Mouse (Mus musculus): Measurements from ENCODE around the gene Hydin. TPM values are rescaled to one million over a fixed set of nuclear protein-coding genes. Genes with fewer than 3 reads are reported as not detected.
A peak's percentile ranks its signal among the peaks of the same experiment; 100 is the strongest.

Hydin gene
- total and polyA plus RNA-seq, 3 experiments = not detected

- H3K9me3 ChIP-seq (replicated peaks; ENCODE audit: insufficient read depth, low read length) = no peaks in the 10 kb centered on the region
- peaks cover 40% of the 10 kb centered on the region for H3K79me2 ChIP-seq (ENCODE audit: control insufficient read depth, insufficient read depth, low read length, poor library complexity)
- TF ChIP-seq CTCF (IDR thresholded peaks at IDR 0.05 in 2 of 3, conservative IDR thresholded peaks at IDR 0.05 in 1 of 3; ENCODE audit: control insufficient read depth in 1 of 3, insufficient read depth in 1 of 3, low read depth in 2 of 3, low read length in 3 of 3, poor library complexity in 1 of 3, severe bottlenecking in 1 of 3) = no peak
- TF ChIP-seq TBP (IDR thresholded peaks at IDR 0.05; ENCODE audit: low read depth, low read length) = no peak
- no peak for TF ChIP-seq ELF1 (IDR thresholded peaks at IDR 0.05; ENCODE audit: low read depth, low read length)
- TF ChIP-seq ZMIZ1 (IDR thresholded peaks at IDR 0.05; ENCODE audit: low read depth, low read length) = no peak
- no peak for TF ChIP-seq MYB (IDR thresholded peaks at IDR 0.05; ENCODE audit: low read depth, low read length)
- TF ChIP-seq UBTF (IDR thresholded peaks at IDR 0.05; ENCODE audit: borderline replicate concordance, insufficient read depth, low read depth, low read length) = no peak
- no peak for TF ChIP-seq CHD2 (IDR thresholded peaks at IDR 0.05; ENCODE audit: low read length)
- TF ChIP-seq USF2 (IDR thresholded peaks at IDR 0.05; ENCODE audit: borderline replicate concordance in 1 of 2, insufficient read depth in 1 of 2, low read depth in 1 of 2, low read length in 2 of 2) = no peak
- H3K27me3 ChIP-seq (ENCODE audit: control insufficient read depth in 1 of 2, insufficient read depth in 2 of 2, low read length in 2 of 2) = peaks cover 0 to 2% of the 10 kb centered on the region in 2 experiments; a peak in 2 of 4 replicates
- H3K36me3 ChIP-seq (ENCODE audit: control insufficient read depth in 1 of 2, insufficient read depth in 2 of 2, low read length in 2 of 2) = peaks cover 0 to 19% of the 10 kb centered on the region in 2 experiments; a peak in 3 of 4 replicates
- DNase-seq (ENCODE audit: low read depth, low spot score) = no peak
- peak overlapping the region; percentile 50 to 75 for H3K4me3 ChIP-seq (ENCODE audit: control insufficient read depth in 1 of 2, insufficient read depth in 1 of 2, low read depth in 2 of 2, low read length in 2 of 2)
- peak overlapping the region; percentile 42 for H3K9ac ChIP-seq (ENCODE audit: control insufficient read depth, low read depth, low read length, poor library complexity, severe bottlenecking)
- peaks cover 0 to 22% of the 10 kb centered on the region in 2 experiments; a peak in 3 of 4 replicates for H3K4me1 ChIP-seq (ENCODE audit: control insufficient read depth in 1 of 2, insufficient read depth in 2 of 2, low read length in 2 of 2)
- no peak overlapping the region for H3K27ac ChIP-seq (ENCODE audit: control insufficient read depth, low read depth, low read length)
Measured at GRCm38 (mm10) chr8:110617801-110618358, 351.1 kb downstream of the Hydin start.

GRCm38 (mm10) chr8:110618391-110619207 lies 351.8 kb downstream of the Hydin start, which contains the start of gene Vac14:
Gene Vac14 (plus strand): TSS chr8:110618585.
- Histone ChIP-seq H3K4me3 (ENCODE audit: control insufficient read depth in 1 of 2, insufficient read depth in 1 of 2, low read depth in 2 of 2, low read length in 2 of 2) (peak within 1 kb of the TSS; percentile 75 to 84), H3K4me1 (ENCODE audit: control insufficient read depth in 1 of 2, insufficient read depth in 2 of 2, low read length in 2 of 2) (peaks cover 0 to 22% of the 10 kb centered on the region in 2 experiments; a peak in 3 of 4 replicates), H3K27ac (ENCODE audit: control insufficient read depth, low read depth, low read length) (peak within 1 kb of the TSS; percentile 36), H3K9me3 (replicated peaks; ENCODE audit: insufficient read depth, low read length) (no peaks in the 10 kb centered on the region), H3K36me3 (ENCODE audit: control insufficient read depth in 1 of 2, insufficient read depth in 2 of 2, low read length in 2 of 2) (peaks cover 0 to 21% of the 10 kb centered on the region in 2 experiments; a peak in 3 of 4 replicates), H3K79me2 (ENCODE audit: control insufficient read depth, insufficient read depth, low read length, poor library complexity) (peaks cover 47% of the 10 kb centered on the region), H3K27me3 (ENCODE audit: control insufficient read depth in 1 of 2, insufficient read depth in 2 of 2, low read length in 2 of 2) (peaks cover 0 to 1% of the 10 kb centered on the region in 2 experiments; a peak in 1 of 4 replicates), H3K9ac (ENCODE audit: control insufficient read depth, low read depth, low read length, poor library complexity, severe bottlenecking) (peak within 1 kb of the TSS; percentile 79)
- peak; percentile 97 for DNase-seq (ENCODE audit: low read depth, low spot score)
- TF ChIP-seq ZC3H11A (IDR thresholded peaks at IDR 0.05; ENCODE audit: low read depth, low read length) (no peak), HCFC1 (IDR thresholded peaks at IDR 0.05; ENCODE audit: low read depth, low read length) (peak; percentile 88), TBP (IDR thresholded peaks at IDR 0.05; ENCODE audit: low read depth, low read length) (peak; percentile 58; the same call in 1 of the 2 replicates), USF1 (IDR thresholded peaks at IDR 0.05; ENCODE audit: low read depth, low read length) (peak; percentile 100), POLR2A (IDR thresholded peaks at IDR 0.05; ENCODE audit: control insufficient read depth in 1 of 2, insufficient read depth in 1 of 2, low read depth in 1 of 2, low read length in 2 of 2, poor library complexity in 1 of 2) (peak; percentile 78 to 81), POLR2AphosphoS2 (IDR thresholded peaks at IDR 0.05; ENCODE audit: low read length) (peak; percentile 42; the same call in 1 of the 2 replicates), USF2 (IDR thresholded peaks at IDR 0.05; ENCODE audit: borderline replicate concordance in 1 of 2, insufficient read depth in 1 of 2, low read depth in 1 of 2, low read length in 2 of 2) (peak; percentile 71 to 93; a peak in 3 of 4 replicates), RAD21 (IDR thresholded peaks at IDR 0.05; ENCODE audit: low read depth, low read length) (no peak), MYC (IDR thresholded peaks at IDR 0.05; ENCODE audit: low read depth, low read length) (no peak), EP300 (IDR thresholded peaks at IDR 0.05; ENCODE audit: low read depth in 1 of 2, low read length in 2 of 2) (no peak), ZMIZ1 (IDR thresholded peaks at IDR 0.05; ENCODE audit: low read depth, low read length) (peak; percentile 74), TCF12 (IDR thresholded peaks at IDR 0.05; ENCODE audit: low read depth, low read length) (peak; percentile 51; the same call in 1 of the 2 replicates), MXI1 (IDR thresholded peaks at IDR 0.05; ENCODE audit: low read depth, low read length) (peak; percentile 94), UBTF (IDR thresholded peaks at IDR 0.05; ENCODE audit: borderline replicate concordance, insufficient read depth, low read depth, low read length) (no peak), MAX (IDR thresholded peaks at IDR 0.05; ENCODE audit: low read length) (peak; percentile 96), CHD1 (IDR thresholded peaks at IDR 0.05; ENCODE audit: low read depth, low read length) (no peak), TAL1 (IDR thresholded peaks at IDR 0.05; ENCODE audit: low read length) (peak; percentile 12; the same call in 1 of the 2 replicates), MAFK (IDR thresholded peaks at IDR 0.05; ENCODE audit: borderline replicate concordance, low read depth, low read length) (no peak), NELFE (IDR thresholded peaks at IDR 0.05; ENCODE audit: low read depth, low read length) (peak; percentile 75), BHLHE40 (IDR thresholded peaks at IDR 0.05; ENCODE audit: borderline replicate concordance, low read depth, low read length) (peak; percentile 93), ELF1 (IDR thresholded peaks at IDR 0.05; ENCODE audit: low read depth, low read length) (peak; percentile 99), MAZ (IDR thresholded peaks at IDR 0.05; ENCODE audit: low read depth, low read length) (0 out of 2 replicates have a peak, but pooled peaks have one; percentile 35), SIN3A (IDR thresholded peaks at IDR 0.05; ENCODE audit: low read length) (peak; percentile 97)

Data from MEL (cell line).